Mouse (Mus musculus) frontal cortex, postnatal 14 days (tissue): ENCODE results near the gene Sec1.

ENCODE experiments used
- DNase-seq, 2 experiments: peaks; one replicate each; pipeline ENCODE4 v3.0.0; 2022; ENCODE audit warnings: low spot score in 2 of 2

Sec1 gene

GRCm38 (mm10) chr7:45641391-45642040, 52.7 kb downstream of the Sec1 start:
- no peak for DNase-seq

GRCm38 (mm10) chr7:45640191-45640957, 53.8 kb downstream of the Sec1 start:
- DNase-seq, result no peak

- no peak for DNase-seq
Observed at GRCm38 (mm10) chr7:45639561-45640027, 54.6 kb downstream of the Sec1 start, which contains the start of gene Mamstr. TSS of gene Mamstr (plus strand) at chr7:45639977.

- DNase-seq, result peak; percentile 93 to 96
Observed at GRCm38 (mm10) chr7:45638623-45639401, 55.4 kb downstream of the Sec1 start.

GRCm38 (mm10) chr7:45637710-45638109, 56.5 kb downstream of the Sec1 start:
- DNase-seq, result no peak

GRCm38 (mm10) chr7:45635711-45636688, 58.2 kb downstream of the Sec1 start:
- DNase-seq, result no peak

GRCm38 (mm10) chr7:45634946-45635681, 59.1 kb downstream of the Sec1 start:
- DNase-seq, result no peak

GRCm38 (mm10) chr7:45632499-45632898, 61.7 kb downstream of the Sec1 start:
- DNase-seq, result no peak

- DNase-seq, result no peak
Observed at GRCm38 (mm10) chr7:45630064-45630907, 63.9 kb downstream of the Sec1 start.

GRCm38 (mm10) chr7:45628364-45629294, 65.6 kb downstream of the Sec1 start:
- peak in 1 of 2 experiments; percentile 68 for DNase-seq
